Mouse (Mus musculus) kidney, embryonic 16.5 days (tissue): ENCODE measurements around the gene Bglap3. TPM values are rescaled to one million over a fixed set of nuclear protein-coding genes. Genes with fewer than 3 reads are reported as not detected.
A peak's percentile ranks its signal among the peaks of the same experiment; 100 is the strongest.
"Not testable (repeated sequence)": the region's sequence is repeated elsewhere in the genome, so short reads cannot be mapped to it uniquely, and the experiment has no call there.

Experiments
- ATAC-seq: fragments of 200-750 bp; cut with Nextera tagmentation; 2 replicates; pipeline ENCODE4 v1.8.0; 2017; ENCODE audit warnings: moderate TSS enrichment; ENCODE audit not compliant: low FRiP score, low TSS enrichment
- H3K27ac ChIP-seq: fragments of 300-500 bp; sonication (generic); 2 replicates; pipeline ENCODE4 v1.5.1; 2014; ENCODE audit warnings: low read length
- H3K27me3 ChIP-seq: fragments of 300-500 bp; sonication (generic); 2 replicates; pipeline ENCODE4 v1.6.1; 2014; ENCODE audit warnings: low read length, control low read depth, mixed read lengths; ENCODE audit not compliant: insufficient read depth
- H3K36me3 ChIP-seq: fragments of 300-500 bp; sonication (generic); 2 replicates; pipeline ENCODE4 v1.6.1; 2014; ENCODE audit warnings: low read length, control low read depth, mixed read lengths; ENCODE audit not compliant: insufficient read depth
- H3K4me1 ChIP-seq: fragments of 300-500 bp; sonication (generic); 2 replicates; pipeline ENCODE4 v1.6.1; 2014; ENCODE audit warnings: low read length, control low read depth, mixed read lengths; ENCODE audit not compliant: insufficient read depth
- H3K4me2 ChIP-seq: fragments of 300-500 bp; sonication (generic); replicated peaks from 2 replicates; pipeline ENCODE4 v1.6.1; 2014; ENCODE audit warnings: low read depth, low read length
- H3K4me3 ChIP-seq: fragments of 300-500 bp; sonication (generic); 2 replicates; pipeline ENCODE4 v1.5.1; 2014; ENCODE audit warnings: mild to moderate bottlenecking, low read length
- H3K9ac ChIP-seq: fragments of 300-500 bp; sonication (generic); replicated peaks from 2 replicates; pipeline ENCODE4 v1.6.1; 2014; ENCODE audit warnings: low read length
- H3K9me3 ChIP-seq: fragments of 300-500 bp; sonication (generic); 2 replicates; pipeline ENCODE4 v1.6.1; 2016; ENCODE audit warnings: low read length, control low read depth
- WGBS: fragments of 180-500 bp; shearing (Covaris S2); extraction: QIAGEN DNeasy Blood & Tissue Kit; methylation state at CpG from one replicate; pipeline ENCODE4 v1.1.7; 2014; 5-methylcytosine and 5-hydroxymethylcytosine counted together
- polyA plus RNA-seq: library from polyadenylated mRNA; unstranded; fragments of >200 nt; fragmentation: Nextera tagmentation; extraction: Ambion mirVana; gene quantifications from 2 replicates; pipeline ENCODE4 v1.2.1, GENCODE M21; 2015

Gene Bglap3
- polyA plus RNA-seq, 1 experiment from 2014 or later: 0.22 TPM

- Histone ChIP-seq H3K4me2 (peak overlapping the region; percentile 51), H3K9ac (peak overlapping the region; percentile 92), H3K9me3 (no peaks in the 10 kb centered on the region), H3K27me3 (no peaks in the 10 kb centered on the region), H3K27ac (peak overlapping the region; percentile 36; the same call in 1 of the 2 replicates), H3K4me1 (peaks cover 30% of the 10 kb centered on the region), H3K36me3 (peaks cover 9% of the 10 kb centered on the region), H3K4me3 (peak overlapping the region; percentile 76)
- 38% methylated on average over 5 of the region's 5 CpGs for WGBS
- no peak for ATAC-seq
Observed at GRCm38 (mm10) chr3:88408953-88409352, 36.4 kb upstream of the Bglap3 start.

- H3K9me3 ChIP-seq: no peaks in the 10 kb centered on the region
- H3K4me2 ChIP-seq: no peak overlapping the region
- H3K9ac ChIP-seq: 0 out of 2 replicates have a peak overlapping the region, but pooled peaks have one; percentile 6
- no peak overlapping the region for H3K27ac ChIP-seq
- H3K36me3 ChIP-seq: peaks cover 12% of the 10 kb centered on the region
- H3K4me1 ChIP-seq: peaks cover 30% of the 10 kb centered on the region
- 53% methylated on average over 7 of the region's 7 CpGs for WGBS
- H3K27me3 ChIP-seq: no peaks in the 10 kb centered on the region
- no peak for ATAC-seq
- H3K4me3 ChIP-seq: no peak overlapping the region
Observed at GRCm38 (mm10) chr3:88407529-88407928, 35.0 kb upstream of the Bglap3 start.

- Histone ChIP-seq H3K4me2 (no peak overlapping the region), H3K27ac (no peak overlapping the region), H3K4me1 (peaks cover 30% of the 10 kb centered on the region), H3K36me3 (peaks cover 7% of the 10 kb centered on the region), H3K9me3 (no peaks in the 10 kb centered on the region), H3K4me3 (no peak overlapping the region), H3K27me3 (no peaks in the 10 kb centered on the region), H3K9ac (peak overlapping the region; percentile 53; the same call in 1 of the 2 replicates)
- no peak for ATAC-seq
- 1% methylated on average over 2 of the region's 2 CpGs for WGBS
Observed at GRCm38 (mm10) chr3:88407090-88407489, 34.5 kb upstream of the Bglap3 start.

- H3K27me3 ChIP-seq: no peaks in the 10 kb centered on the region
- H3K36me3 ChIP-seq: peaks cover 11% of the 10 kb centered on the region
- no peak for ATAC-seq
- no peak overlapping the region for H3K9ac ChIP-seq
- H3K9me3 ChIP-seq: no peaks in the 10 kb centered on the region
- WGBS: 86% methylated on average over 10 of the region's 10 CpGs
- no peak overlapping the region for H3K4me3 ChIP-seq
- H3K27ac ChIP-seq: no peak overlapping the region
- no peak overlapping the region for H3K4me2 ChIP-seq
- peaks cover 14% of the 10 kb centered on the region for H3K4me1 ChIP-seq
Observed at GRCm38 (mm10) chr3:88403522-88404230, 31.1 kb upstream of the Bglap3 start.

GRCm38 (mm10) chr3:88398666-88399065 lies 26.1 kb upstream of the Bglap3 start:
- H3K36me3 ChIP-seq: peaks cover 36% of the 10 kb centered on the region
- no peak for ATAC-seq

GRCm38 (mm10) chr3:88395742-88396141 lies 23.2 kb upstream of the Bglap3 start:
- H3K27me3 ChIP-seq: no peaks in the 10 kb centered on the region
- H3K4me3 ChIP-seq: no peak overlapping the region
- H3K4me2 ChIP-seq: no peak overlapping the region
- no peaks in the 10 kb centered on the region for H3K4me1 ChIP-seq
- no peak overlapping the region for H3K27ac ChIP-seq
- 84% methylated on average over 8 of the region's 8 CpGs for WGBS
- no peak overlapping the region for H3K9ac ChIP-seq
- H3K9me3 ChIP-seq: no peaks in the 10 kb centered on the region
- H3K36me3 ChIP-seq: peaks cover 31% of the 10 kb centered on the region
- no peak for ATAC-seq

More at GRCm38 (mm10) chr3:88398666-88399065, 26.1 kb upstream of the Bglap3 start:
- no peak overlapping the region for H3K9ac ChIP-seq
- no peak overlapping the region for H3K4me3 ChIP-seq
- H3K4me2 ChIP-seq: no peak overlapping the region
- WGBS: 70% methylated on average over 2 of the region's 2 CpGs
- no peaks in the 10 kb centered on the region for H3K27me3 ChIP-seq
- H3K4me1 ChIP-seq: no peaks in the 10 kb centered on the region
- H3K27ac ChIP-seq: no peak overlapping the region
- no peaks in the 10 kb centered on the region for H3K9me3 ChIP-seq

- H3K9me3 ChIP-seq: no peaks in the 10 kb centered on the region
- no peak for ATAC-seq
- H3K36me3 ChIP-seq: peaks cover 33% of the 10 kb centered on the region
- no peak overlapping the region for H3K4me3 ChIP-seq
- H3K9ac ChIP-seq: no peak overlapping the region
- H3K27me3 ChIP-seq: no peaks in the 10 kb centered on the region
- no peak overlapping the region for H3K27ac ChIP-seq
- H3K4me1 ChIP-seq: no peaks in the 10 kb centered on the region
- WGBS: 94% methylated on average over 6 of the region's 6 CpGs
- H3K4me2 ChIP-seq: no peak overlapping the region
Observed at GRCm38 (mm10) chr3:88395288-88395687, 22.7 kb upstream of the Bglap3 start.

GRCm38 (mm10) chr3:88393776-88394375 lies 21.3 kb upstream of the Bglap3 start:
- no peaks in the 10 kb centered on the region for H3K27me3 ChIP-seq
- no peaks in the 10 kb centered on the region for H3K4me1 ChIP-seq
- no peak overlapping the region for H3K4me3 ChIP-seq
- no peak for ATAC-seq
- H3K9ac ChIP-seq: no peak overlapping the region
- no peaks in the 10 kb centered on the region for H3K9me3 ChIP-seq
- WGBS: 78% methylated on average over 9 of the region's 9 CpGs
- H3K4me2 ChIP-seq: no peak overlapping the region
- H3K36me3 ChIP-seq: peaks cover 31% of the 10 kb centered on the region
- H3K27ac ChIP-seq: no peak overlapping the region

- Histone ChIP-seq H3K27ac (no peak within 1 kb of the TSS), H3K36me3 (no peaks in the 10 kb centered on the region), H3K9ac (no peak within 1 kb of the TSS), H3K4me1 (no peaks in the 10 kb centered on the region), H3K9me3 (no peaks in the 10 kb centered on the region), H3K4me2 (no peak within 1 kb of the TSS), H3K4me3 (no peak within 1 kb of the TSS), H3K27me3 (no peaks in the 10 kb centered on the region)
- ATAC-seq: no peak
- WGBS: 74% methylated on average over 5 of the region's 5 CpGs
Observed at GRCm38 (mm10) chr3:88384364-88384763, 11.8 kb upstream of the Bglap3 start, which contains the start of gene Bglap. Gene Bglap (minus strand): TSS chr3:88384464.

- peak overlapping the region; percentile 51 for H3K4me2 ChIP-seq
- H3K27me3 ChIP-seq, H3K27ac ChIP-seq, H3K9ac ChIP-seq, ATAC-seq, H3K9me3 ChIP-seq, H3K4me1 ChIP-seq, H3K36me3 ChIP-seq, H3K4me3 ChIP-seq: not testable (repeated sequence)
- WGBS: 31% methylated on average over 2 of the region's 7 CpGs
Observed at GRCm38 (mm10) chr3:88382383-88382782, 9.8 kb upstream of the Bglap3 start.
